Comparison of ENCODE assay signal across 25 mouse cellular contexts in genomic region chr2:150691481-150692170, GRCm38 (mm10). TPM values are rescaled to one million over a fixed set of nuclear protein-coding genes. Genes with fewer than 3 reads are reported as not detected.
"Had no signal": no experiment of that assay in that cellular context is flagged by ENCODE, and none has a peak within 500 bp of the region (broad histone marks: within the 10 kb centered on the region; RNA-seq: fewer than 3 reads in every experiment).

No protein-coding gene starts in this region.

- DNase-seq: liver, postnatal 0 days; lung, adult 2 months; lung, postnatal 14 days; lung, postnatal 36 days; right cerebral cortex, postnatal 14 days; thymus, adult 2 months; thymus, postnatal 25 days; thymus, postnatal 4 days had no signal

- H3K36me3 ChIP-seq: liver, embryonic 15.5 days; lung, embryonic 15.5 days; midbrain, embryonic 12.5 days; midbrain, embryonic 15.5 days; neural tube, embryonic 12.5 days; stomach, embryonic 15.5 days had no signal

- H3K4me3 ChIP-seq: liver, embryonic 15.5 days; lung, embryonic 15.5 days; megakaryocyte, embryonic 14.5 days; midbrain, embryonic 12.5 days; midbrain, embryonic 15.5 days; neural tube, embryonic 12.5 days; stomach, embryonic 15.5 days had no signal

- H3K9me3 ChIP-seq: liver, embryonic 15.5 days; lung, embryonic 15.5 days; midbrain, embryonic 12.5 days; midbrain, embryonic 15.5 days; neural tube, embryonic 12.5 days; stomach, embryonic 15.5 days had no signal

- H3K4me1 ChIP-seq: liver, embryonic 15.5 days had no signal

- H3K9ac ChIP-seq: liver, embryonic 15.5 days; liver, postnatal 0 days; lung, embryonic 15.5 days; midbrain, embryonic 12.5 days; midbrain, embryonic 15.5 days; neural tube, embryonic 12.5 days; stomach, embryonic 15.5 days had no signal

- H3K27ac ChIP-seq: liver, embryonic 15.5 days; lung, embryonic 15.5 days; macrophage; midbrain, embryonic 12.5 days; midbrain, embryonic 15.5 days; neural tube, embryonic 12.5 days; stomach, embryonic 15.5 days; stomach, postnatal 0 days had no signal

- ATAC-seq: liver, postnatal 0 days; lung, postnatal 0 days; midbrain, embryonic 15.5 days had no signal

- H3K4me2 ChIP-seq: liver, embryonic 15.5 days; lung, embryonic 15.5 days; midbrain, embryonic 12.5 days; midbrain, embryonic 15.5 days; neural tube, embryonic 12.5 days; stomach, embryonic 15.5 days had no signal

RNA-seq across cellular contexts. Expression of gene Vsx1, which starts 2.5 kb away (rescaled TPM):
- total RNA-seq: megakaryocyte progenitor cell, adult 5-6 weeks; midbrain, postnatal 0 days; monocyte, adult 5-6 weeks; neutrophil, adult 5-6 weeks had no signal
- polyA plus RNA-seq: liver, embryonic 15.5 days; liver, postnatal 0 days; lung, adult 2 months; lung, embryonic 15.5 days; lung, postnatal 0 days; macrophage; spleen, adult 2 months; stomach, embryonic 15.5 days; stomach, postnatal 0 days; testis, adult 2 months; thymus, adult 2 months; urinary bladder, adult 2 months had no signal
